Mouse (Mus musculus) thymus, postnatal 10 days (tissue): Measurements from ENCODE around the gene Ten1.

ENCODE experiments used
- DNase-seq, 2 experiments: peaks; one replicate each; pipeline ENCODE4 v3.0.0; 2021; ENCODE audit warnings: low spot score in 2 of 2

The Ten1 gene

DNA sequence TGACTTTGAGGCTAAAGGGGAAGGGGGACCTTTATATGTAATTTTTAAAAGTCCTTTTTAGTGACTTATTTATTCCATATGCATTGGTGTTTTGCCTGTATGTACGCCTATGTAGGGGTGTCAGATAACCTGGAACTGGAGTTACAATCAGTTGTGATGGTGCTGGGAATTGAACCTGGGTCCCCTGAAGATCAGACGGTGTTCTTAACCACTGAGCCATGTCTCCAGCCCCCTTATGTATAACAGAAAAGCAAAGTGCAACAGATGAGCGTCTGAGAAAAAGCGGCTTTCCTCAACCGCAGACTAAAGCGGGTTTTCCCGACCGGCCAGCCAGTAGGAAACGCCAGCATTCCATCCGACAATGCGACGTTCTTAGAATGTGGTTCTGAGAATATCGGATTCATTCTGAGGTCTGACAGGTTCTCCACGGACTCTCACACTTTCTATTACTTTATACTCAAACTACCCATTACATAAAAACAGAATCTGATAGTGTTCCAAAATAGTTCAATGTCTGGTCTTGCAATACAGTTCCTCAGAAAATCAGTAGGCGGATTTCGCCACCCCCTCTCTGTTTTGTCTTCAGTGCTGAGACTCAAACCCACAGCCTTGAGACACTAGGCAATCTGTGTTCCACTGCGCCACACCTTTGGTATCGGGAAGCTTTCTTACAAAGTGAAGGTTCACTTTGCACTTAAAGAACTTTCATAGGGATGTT, 1.6 kb upstream of the Ten1 start:
- no peak for DNase-seq

DNA sequence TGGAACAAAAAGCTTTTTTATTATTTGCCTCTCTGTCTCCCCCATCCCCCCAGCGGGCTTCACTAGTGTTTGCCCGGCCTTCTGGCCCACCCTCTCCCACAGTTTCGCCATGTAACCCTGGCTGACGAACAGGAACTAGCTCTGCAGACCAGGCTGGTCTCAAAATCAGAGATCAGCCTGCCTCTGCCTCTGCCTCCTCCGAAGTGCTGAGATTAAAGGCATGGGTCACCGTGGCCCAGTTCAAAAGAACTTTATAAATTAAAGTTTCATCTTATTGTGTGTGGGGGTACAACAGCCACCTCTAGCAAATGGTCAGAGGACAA, 1.1 kb upstream of the Ten1 start:
- DNase-seq: no peak

DNA sequence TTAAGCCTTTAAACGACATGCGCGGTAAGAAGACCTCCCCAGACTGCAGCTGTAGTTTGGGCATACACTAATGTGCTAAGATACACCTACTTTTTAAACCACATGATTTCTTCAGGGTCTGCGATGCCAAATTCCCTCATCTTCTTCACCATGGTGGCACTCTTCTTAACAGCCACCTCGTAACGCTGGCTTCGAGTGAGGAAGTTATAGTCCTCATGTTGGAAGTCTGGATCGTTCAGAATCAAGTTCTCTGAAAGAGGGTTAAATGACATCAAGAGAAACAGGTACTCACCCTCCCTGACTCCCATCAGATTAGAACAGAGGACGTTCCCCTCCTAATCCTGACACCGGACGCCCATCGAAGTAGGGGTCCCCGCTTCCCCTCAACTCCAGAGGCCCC, 523 bp upstream of the Ten1 start:
- no peak for DNase-seq

DNA sequence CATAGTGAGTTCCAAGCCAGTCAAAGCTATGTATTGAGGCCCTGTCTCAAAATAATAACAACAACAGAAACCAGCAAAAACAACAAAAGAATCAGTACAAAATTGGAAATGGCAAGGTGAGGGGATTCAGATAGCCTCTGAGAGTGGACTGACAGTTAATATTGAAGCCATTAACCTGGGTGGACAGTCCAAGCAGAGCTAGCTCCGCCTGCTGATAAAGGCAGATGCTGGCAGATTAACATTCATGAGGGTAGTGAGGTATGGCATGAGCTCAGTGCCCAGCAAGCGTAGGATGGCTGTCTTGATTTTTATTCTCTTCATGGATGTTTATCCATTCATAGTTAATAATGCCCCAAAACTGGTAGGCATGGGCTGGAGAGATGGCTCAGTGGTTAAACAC, 2.5 kb downstream of the Ten1 start:
- no peak for DNase-seq

DNA sequence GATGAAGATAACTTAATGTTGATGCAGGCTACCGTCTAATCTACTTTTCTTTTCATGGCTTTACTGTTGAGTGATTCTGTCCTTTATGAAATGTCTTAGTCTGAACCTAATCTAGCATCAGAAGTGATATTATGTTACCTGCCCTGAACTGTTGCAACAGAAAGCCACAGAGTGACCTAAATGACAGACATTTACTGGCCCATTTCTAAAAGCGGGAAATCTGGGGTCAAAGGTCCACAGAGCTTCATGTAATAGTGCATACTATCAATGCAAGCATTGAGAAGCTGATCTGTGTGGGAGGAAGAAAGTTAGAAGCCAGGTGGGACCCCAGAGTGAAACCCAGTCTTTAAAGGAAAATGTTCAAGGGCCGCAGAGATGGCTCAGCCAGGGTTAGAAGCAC, 4.5 kb downstream of the Ten1 start:
- no peak for DNase-seq

DNA sequence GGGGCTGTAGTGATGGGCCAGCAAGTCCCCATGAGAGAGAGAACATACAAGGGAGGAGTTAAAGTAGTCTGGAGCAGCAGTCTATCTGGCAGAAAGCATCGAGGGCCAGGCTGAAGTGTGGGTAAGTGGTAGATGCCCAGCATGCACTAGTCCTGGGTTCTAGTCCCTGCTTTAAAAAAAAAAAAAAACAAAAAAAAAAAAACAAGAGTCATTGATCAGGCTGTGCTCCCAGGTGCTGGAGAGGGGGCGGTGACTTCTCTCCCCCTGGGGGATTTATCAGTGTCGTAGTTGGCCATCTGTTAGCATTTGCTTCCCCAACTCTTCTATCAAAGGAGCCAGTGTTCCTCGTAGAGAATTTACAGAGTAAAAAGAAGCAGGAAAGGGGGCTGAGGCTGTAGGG, 8.0 kb downstream of the Ten1 start:
- DNase-seq: no peak

DNA sequence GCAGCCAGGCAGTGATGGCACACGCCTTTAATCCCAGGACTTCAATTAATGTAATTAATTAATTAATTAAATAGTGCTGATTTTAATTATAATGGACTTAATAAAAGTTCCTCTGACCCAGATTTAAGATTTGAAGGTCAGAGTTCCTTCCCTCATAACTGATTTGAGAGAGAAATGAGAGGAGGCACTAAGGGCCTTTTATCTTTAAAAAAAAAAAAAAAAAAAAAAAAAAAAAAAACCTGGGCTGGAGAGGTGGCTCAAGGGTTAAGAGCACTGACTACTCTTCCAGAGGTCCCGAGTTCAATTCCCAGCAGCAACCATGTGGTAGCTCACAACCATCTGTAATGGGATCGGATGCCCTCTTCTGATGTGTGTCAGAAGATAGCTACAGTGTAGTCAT, 10.0 kb downstream of the Ten1 start:
- no peak for DNase-seq

DNA sequence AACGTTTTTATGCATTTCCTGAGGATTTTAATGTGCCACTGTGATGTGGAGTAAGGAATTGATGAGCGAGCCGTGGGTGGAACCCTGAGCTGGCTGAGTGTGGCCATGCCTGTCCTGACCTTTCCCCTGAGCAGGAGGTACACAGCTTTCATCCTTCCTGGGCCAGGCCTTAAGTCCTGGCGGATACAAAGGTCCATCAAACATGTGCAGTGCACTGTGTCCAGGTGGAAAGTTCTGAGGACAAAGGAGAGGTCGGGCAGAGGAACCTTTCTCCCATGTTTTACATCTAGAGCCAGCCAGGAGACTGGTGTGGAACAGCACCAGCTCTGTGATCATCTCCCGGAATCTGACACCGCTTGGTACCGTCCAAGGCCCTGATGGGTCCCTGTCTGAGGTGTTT, 10.6 kb downstream of the Ten1 start:
- DNase-seq: no peak

DNA sequence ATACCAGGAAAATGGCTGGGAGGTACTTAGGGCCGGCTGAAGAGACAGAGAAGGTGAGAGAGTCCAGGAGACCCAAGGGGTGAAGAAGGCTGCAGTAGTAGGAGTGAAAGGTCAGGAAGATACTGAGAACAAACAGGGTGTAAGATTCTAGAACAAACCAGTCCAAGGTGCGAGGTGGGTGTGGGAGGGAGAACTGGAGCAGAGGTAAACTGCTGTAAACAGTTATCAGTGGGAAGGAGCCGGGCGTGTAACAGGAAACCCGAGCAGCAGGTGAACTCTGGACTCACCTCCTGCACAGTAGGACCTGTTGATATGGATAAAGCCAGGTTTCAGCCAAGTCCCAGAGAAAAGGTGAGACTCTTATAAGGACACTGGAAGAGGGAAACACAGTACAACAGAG, 12.0 kb downstream of the Ten1 start:
- no peak for DNase-seq

DNA sequence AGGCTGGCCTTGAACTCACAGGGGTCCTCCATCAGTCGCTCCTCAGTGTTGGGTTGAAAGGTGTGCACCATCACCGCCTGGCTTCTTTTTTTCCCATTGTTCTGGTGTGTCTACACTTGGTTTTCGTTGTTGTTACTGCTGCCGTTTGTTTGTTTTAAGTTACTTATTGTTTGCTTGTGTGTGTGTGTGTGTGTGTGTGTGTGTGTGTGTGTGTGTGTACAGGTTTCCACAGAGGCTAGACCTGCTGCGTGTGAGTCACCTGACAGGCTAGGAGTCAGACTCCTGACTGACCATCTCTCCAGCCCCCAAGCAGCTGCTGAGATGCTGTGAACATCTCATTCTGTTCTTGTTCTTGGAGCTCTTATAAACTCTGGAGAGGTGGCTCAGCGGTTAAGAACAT, 14.2 kb downstream of the Ten1 start:
- no peak for DNase-seq

DNA sequence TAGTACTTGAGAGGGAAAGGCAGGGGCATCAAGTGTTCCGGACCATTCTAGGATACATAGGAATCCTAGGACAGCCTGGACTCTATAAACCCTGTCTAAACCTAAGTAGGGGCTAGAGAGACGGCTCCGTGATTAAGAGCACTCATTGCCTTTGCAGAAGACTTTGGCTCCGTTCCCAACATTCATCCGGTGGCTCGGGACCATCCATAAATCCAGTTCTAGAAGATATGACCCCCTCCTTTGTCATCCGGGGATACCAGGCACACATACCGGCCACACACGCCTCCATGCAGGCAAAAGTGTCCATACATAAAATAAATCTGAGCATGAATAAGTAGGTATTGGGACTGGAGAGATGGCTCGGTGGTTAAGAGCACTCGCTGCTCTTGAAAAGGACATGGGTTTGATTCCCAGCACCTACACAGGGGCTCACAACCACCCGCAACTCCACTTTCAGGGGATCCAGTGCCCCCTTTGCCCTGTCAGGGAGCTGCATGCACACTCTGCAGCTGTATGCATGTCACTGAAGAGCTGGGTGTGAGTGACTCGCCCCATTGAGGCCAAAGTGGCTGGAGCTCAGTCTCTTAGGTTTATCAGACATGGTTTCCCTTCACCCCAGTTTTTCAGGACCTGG, 15.3 kb downstream of the Ten1 start:
- DNase-seq: no peak

DNA sequence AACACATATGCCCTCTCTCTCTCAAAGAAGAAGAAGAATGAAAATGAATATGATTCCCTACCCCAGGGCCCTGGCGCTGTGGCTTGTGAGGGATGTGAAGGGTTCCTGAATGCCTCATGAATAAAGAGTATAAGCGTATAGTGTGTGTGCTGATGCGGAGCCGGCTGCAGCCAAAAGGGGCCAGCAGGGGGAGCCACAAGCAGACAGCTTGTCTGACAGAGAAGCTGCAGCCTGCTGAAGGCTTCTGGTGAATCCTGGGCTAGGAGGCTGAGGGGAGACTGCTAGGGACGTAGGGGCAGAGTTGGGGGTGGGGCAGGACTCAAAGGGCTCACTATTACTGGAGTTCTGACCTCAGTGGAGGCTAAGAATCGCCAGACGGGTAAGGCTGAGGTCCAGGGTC, 16.5 kb downstream of the Ten1 start:
- peak in 1 of 2 experiments; percentile 44 for DNase-seq

DNA sequence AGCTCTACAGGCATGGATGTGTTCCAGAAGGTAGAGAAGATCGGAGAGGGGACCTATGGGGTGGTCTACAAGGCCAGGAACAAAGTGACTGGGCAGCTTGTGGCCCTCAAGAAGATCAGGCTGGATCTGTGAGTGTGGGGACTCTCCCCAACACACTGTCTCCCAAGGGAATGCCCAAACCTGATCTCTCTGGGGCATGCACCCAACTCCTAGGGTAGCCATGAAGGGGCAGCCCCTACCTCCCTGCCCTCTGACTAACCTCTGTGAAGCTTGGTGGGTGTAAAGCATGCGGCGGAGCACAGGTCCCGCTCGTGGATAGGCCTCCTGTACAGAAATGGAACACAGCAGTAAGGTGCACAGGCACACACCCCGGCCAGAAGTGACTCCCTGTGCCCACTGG, 17.3 kb downstream of the Ten1 start:
- no peak for DNase-seq

DNA sequence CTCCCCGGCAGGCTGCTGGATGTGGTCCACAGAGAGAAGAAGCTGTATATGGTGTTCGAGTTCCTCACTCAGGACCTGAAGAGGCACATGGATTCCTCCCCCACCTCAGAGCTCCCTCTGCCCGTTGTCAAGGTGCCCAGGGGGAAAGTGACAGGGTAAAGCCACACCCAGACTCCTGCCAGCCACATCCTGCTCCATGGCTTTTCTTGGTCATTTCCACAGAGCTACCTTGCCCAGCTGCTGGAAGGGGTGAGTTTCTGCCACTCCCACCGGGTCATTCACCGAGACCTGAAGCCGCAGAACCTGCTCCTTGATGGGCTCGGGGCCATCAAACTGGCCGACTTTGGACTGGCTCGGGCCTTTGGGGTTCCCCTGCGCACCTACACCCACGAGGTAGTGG, 17.9 kb downstream of the Ten1 start:
- no peak for DNase-seq

DNA sequence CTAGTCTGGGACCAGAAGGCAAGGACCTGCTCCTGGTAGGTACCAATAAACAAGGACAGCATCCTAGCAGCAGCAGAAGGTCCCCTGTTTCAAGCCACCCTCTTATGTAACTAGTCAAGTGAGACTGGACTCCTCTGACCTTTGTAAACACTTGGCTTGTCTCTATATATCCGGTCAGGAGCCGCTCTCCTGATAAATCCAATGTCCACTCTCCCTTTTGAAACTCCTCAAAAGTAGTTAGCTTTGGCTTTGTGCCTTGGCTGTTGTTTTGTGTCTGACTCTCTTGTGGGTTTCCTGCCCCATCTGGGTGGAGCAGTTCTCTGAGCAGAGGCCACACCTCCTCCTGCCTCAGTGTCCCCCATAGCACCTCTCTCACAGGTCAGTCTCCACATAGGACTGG, 19.6 kb downstream of the Ten1 start:
- no peak for DNase-seq

DNA sequence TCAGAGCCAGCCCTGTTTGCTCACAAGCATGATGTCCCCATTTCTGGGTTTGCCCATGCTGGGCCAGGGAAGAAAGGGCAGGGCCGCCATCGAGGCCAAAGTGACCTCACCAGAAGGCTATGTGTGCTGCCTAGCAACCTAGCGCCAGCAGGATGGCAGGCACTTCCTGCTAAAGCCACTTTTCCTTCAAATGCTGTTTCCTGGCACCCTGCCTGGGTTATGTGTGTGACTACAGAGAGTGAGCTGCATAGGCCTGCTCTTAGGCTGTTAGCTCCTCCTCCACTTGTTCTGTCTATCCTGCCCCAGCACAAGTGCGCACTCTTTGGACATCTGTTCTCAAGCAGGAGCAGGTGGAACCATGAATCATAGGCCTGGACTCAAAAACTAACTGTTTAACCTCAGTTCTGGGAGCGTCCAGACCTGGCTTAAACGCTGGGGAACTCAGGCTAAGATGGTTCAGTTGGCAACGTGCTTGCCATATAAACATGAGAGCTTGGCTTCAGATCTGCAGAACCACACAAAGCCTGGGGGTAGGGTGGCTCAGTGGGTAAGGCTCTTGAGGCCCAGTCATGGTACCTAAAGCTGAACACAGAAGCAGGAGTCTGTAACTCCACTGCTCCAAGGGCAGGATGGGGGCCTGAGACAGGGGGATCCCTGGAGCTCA, 20.2 kb downstream of the Ten1 start:
- DNase-seq: no peak

DNA sequence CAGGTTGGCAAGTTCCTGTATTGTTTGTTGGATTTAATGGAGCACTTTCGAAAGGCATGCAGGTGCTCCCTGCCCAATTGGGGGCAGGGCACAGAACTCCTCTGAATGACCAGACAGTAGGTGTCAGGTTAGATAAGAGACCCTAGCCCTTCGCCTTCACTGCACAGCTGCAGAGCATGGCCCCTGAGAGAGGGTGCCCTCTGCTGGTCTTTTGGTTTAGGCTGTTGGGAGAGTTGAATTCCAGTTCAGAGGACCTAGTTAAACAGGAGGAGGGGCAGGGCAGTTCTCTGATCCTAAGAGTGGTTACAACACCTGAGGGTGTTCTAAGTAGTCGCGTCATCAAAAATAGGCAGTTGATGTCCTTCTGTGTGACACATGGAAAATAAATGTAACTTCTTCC, 21.2 kb downstream of the Ten1 start:
- peak; percentile 41 to 75 for DNase-seq

DNA sequence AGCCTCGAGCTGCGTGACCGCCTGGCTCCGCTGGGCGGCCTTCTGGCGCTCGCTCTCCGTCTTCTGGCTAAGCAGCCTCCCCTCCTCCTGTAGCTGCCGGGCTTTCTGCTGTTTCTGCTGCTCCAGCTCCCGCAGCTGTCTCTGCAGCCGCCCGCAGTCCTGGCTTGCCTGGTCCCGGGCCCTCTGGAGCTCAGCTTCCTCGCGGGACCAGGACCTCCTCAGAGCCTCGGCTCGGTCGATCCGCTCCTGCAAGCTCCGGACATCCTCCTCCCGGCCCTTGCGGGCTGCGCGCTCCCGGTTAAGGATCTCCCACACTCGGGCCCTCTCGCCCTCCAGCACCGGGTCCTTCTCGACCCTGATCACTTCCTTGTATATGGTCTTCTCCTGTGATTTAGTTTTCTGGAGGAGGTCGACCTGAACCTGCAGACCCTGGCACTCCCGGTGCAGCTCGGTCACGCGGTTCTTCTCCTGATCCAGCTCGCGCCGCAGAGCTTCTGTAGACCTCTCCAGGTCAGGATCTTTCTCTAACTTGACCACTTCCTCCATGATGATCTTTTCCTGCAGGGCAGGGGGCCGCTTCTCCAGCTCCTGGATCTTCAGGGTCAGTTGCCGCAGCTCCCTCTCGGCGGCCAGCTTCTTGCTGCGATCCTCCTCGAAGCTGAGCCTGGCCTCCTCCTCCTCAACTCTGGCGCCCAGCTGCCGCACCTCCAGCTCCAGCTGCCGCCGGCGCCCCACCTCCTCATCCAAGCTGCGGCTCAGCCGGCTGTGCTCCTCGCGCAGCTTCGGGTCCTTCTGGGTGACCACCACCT, 23.5 kb downstream of the Ten1 start:
- DNase-seq: no peak

DNA sequence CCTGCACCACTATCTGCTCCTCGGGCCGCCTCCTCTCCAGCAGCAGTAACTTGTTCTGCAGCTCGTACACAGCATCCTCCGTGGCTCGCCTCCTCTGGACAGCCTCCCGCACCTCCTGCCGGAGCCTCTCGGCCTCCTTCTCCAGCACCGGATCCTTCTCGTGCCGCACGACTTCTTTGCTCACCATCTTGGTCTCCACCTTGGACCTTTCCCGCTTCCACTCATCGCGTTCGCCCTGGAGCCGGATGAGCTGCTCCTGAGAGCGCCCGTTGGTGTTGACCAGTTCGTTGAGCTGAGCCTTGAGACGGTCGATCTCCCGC, 24.0 kb downstream of the Ten1 start:
- no peak for DNase-seq

DNA sequence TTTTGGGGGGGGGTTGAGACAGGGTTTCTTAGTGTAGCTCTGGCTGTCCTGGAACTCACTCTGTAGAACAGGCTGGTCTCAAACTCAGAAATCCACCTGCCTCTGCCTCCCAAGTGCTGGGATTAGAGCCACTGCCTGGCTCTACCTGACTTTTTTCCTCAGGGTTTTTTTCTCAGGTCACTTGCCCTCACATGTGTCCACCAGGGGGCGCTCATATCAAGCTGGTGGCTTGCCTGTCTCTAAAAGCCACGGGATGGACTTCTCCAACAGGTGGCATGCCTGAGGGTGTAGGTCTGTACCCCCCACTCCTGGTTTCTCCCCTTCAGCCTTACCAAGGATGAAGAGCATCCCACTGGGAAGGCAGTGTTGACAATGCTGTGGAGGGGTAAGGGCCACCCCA, 27.8 kb downstream of the Ten1 start:
- DNase-seq: peak; percentile 65 to 93

DNA sequence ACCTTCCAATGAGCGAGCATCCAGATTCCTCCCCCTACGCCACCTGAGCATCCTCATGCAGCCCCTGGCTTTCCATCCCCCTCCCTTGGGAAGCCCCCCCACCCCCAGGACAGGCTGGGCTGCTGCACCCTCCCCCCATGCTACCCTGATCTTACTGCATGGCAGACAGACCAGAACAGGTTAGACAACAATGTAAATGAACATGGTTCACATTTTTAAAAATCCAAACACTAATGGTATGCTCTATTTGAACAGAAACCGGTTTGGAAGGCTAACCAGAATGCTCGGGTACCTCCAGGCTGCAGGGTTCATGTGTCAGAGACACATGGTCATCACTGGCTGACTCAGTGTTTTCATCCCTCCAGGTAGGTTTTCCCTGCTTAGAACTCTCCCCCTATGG, 30.0 kb downstream of the Ten1 start:
- DNase-seq: no peak

DNA sequence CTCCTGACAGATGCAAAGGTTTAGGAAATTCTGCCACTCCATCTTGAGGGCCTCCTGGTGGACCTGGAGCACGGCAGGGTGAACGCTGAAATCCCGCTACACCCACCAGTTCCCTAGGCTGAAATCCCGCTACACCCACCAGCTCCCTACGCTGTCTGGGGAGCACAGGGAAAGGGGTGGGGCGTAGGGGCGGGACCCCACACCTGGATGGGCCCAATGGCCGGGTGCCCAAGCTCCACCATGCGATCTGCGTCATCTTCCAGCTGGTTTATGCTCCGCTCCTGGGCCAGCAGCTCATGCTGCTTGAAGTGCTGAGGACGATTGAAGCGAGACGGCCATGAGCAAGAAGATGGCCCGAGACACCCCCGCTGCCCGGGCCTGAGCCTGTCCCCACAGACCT, 33.8 kb downstream of the Ten1 start:
- no peak for DNase-seq

DNA sequence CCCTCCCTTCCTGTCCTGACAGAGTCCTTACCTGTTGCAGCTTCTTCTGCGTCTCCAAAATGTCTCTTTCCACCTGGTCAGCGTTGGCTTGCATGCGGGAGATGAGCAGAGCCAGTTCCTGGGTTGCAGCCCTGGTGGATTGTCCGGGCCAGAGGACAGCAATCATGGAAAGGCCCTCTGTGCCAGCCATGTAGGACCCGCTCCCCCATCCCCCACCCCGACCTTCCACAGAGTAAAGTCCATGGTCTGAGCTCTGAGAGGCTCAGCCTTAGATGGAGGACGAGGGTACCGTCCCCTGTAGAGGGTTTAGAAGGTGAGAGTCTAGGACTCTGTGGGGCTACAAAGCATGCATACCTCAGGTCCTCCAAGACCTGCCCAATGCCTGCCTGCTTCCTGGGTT, 36.2 kb downstream of the Ten1 start:
- DNase-seq: no peak
